Mouse (Mus musculus): ENCODE results near the gene Mapkapk2.
"Not testable (repeated sequence)": the region's sequence is repeated elsewhere in the genome, so short reads cannot be mapped to it uniquely, and the experiment has no call there.

GRCm38 (mm10) chr1:131145222-131145621 lies 47.6 kb upstream of the Mapkapk2 start:
- not testable (repeated sequence) for TF ChIP-seq CTCF (IDR thresholded peaks at IDR 0.05); POLR2A (IDR thresholded peaks at IDR 0.05; ENCODE audit: insufficient read depth, low read depth, low read length); EP300 (IDR thresholded peaks at IDR 0.05; ENCODE audit: insufficient read depth, low read depth, low read length)
